Mouse (Mus musculus) lung, postnatal 0 days (tissue): Measurements from ENCODE around the gene Arsa.

Experiments
- CTCF ChIP-seq: IDR thresholded peaks from 2 replicates; pipeline ENCODE4 v1.5.1; 2016; ENCODE audit warnings: antibody characterized with exemption, mild to moderate bottlenecking
- EP300 ChIP-seq: IDR thresholded peaks from 2 replicates; pipeline ENCODE4 v1.6.1; 2016; ENCODE audit warnings: antibody characterized with exemption, mild to moderate bottlenecking, control low read depth

GRCm38 (mm10) chr15:89500221-89500791 lies 23.1 kb upstream of the Arsa start:
- TF ChIP-seq CTCF (no peak), EP300 (no peak)
